Mouse (Mus musculus): ENCODE results near the gene Chaf1a.

- TF ChIP-seq CTCF (IDR thresholded peaks at IDR 0.05): no peak
- TF ChIP-seq EP300 (IDR thresholded peaks at IDR 0.05): no peak
These were observed 26.2 kb downstream of the Chaf1a start for GRCm38 (mm10) chr17:56066451-56066850.

Data from lung, postnatal 0 days (tissue).